Mouse (Mus musculus) left cerebral cortex, adult 11 months (tissue): ENCODE measurements around the gene 1300017J02Rik.

Source experiments
- DNase-seq: peaks from one replicate; pipeline ENCODE4 v3.0.0; 2022; ENCODE audit warnings: low spot score

The 1300017J02Rik gene

DNA sequence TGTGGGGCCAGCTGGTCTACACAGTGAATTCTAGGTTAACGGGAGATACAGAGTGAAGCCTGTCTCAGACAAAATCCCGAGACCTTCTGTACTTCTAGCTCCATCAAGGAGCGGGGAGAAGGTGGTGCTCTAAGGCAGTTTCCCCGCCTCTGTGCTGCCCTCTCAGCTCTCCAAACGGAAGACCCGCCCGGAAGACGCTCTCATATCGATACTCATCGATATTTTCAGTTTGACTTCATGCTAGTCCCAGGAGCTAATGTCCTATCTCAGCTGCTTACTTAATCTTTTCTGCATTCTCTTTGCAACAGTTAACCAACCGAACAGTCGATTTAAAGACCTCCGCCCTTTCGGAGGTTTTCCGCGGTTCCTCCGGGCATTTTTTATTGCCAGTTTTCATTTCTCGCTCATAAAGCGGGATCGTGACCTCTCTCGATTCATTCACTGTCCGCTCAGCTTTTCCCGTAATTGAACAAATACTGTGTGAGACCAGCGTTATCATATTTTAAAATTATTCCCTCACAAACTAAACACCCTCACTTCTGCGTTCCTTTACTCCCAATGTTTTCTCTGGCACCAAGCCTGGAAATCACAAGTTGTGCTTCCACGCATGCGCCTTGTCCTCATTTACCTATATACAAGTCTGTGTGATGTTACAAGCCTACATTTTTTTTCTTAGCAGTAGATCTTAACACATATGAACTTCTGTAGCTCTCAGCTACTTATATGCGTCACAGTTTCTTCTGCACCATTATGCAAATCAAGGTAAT is 92.0 kb downstream of the 1300017J02Rik start:
- no peak for DNase-seq

- no peak for DNase-seq
These were observed 96.0 kb downstream of the 1300017J02Rik start for GRCm38 (mm10) chr9:103208802-103209423.

DNA sequence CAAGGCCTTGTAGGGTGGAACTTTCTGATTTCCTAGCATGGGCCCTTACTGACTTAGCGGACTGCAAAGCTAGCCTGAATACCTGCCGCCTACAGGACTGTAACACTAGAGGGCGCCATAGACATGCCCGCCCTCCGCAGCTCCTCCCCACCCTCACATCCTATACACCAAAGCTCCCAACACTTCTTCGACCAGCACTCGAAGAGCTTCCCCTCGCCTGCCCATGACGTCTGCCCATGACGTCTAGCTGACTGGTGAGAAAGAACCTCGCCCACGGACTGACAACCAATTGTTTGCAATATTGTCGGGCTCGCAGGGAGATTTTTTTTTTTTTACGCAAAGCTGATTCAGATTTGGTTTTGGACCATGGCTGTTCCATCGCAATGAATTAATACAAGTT is 97.0 kb downstream of the 1300017J02Rik start:
- DNase-seq = peak; percentile 43

DNA sequence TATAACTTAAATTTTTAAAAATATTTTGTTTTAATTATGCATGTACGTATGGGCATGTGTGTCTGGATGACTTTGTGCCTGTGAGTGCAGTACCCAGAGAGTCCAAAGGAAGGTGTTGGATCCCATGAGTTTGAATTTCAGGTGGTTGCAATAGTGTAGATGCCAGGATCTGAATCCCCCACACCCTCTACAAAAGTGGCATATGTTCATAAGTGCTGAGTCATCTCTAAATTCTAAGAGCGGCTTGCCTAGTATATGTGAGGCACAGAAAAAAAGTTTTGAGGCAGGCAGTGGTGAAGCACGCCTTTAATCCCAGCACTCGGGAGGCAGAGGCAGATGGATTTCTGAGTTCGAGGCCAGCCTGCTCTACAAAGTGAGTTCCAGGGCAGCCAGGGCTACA is 99.1 kb downstream of the 1300017J02Rik start:
- DNase-seq = no peak

- DNase-seq = peak; percentile 88
These were observed 103.2 kb downstream of the 1300017J02Rik start, which contains the start of gene Srprb for GRCm38 (mm10) chr9:103201561-103202260. TSS of gene Srprb (minus strand) at chr9:103202137.
